Mouse (Mus musculus) C2C12 (cell line): ENCODE results near the gene Stk10.

Experiments used
- CEBPB ChIP-seq: IDR thresholded peaks from one replicate; pipeline ENCODE4 v1.6.1; 2011; ENCODE audit warnings: low read depth, mild to moderate bottlenecking, control low read depth, moderate library complexity
- CTCF ChIP-seq: IDR thresholded peaks from one replicate; pipeline ENCODE4 v1.5.1; 2011; ENCODE audit not compliant: control insufficient read depth, insufficient read depth, insufficient read length
- MAX ChIP-seq: IDR thresholded peaks from one replicate; pipeline ENCODE4 v1.6.1; 2011; ENCODE audit warnings: mild to moderate bottlenecking, control low read depth
- MYOG ChIP-seq: IDR thresholded peaks from one replicate; pipeline ENCODE4 v1.6.1; 2011; ENCODE audit not compliant: control insufficient read depth, insufficient read length; ENCODE audit errors: extremely low read depth
- USF1 ChIP-seq: IDR thresholded peaks from one replicate; pipeline ENCODE4 v1.6.1; 2011; ENCODE audit warnings: low read depth, mild to moderate bottlenecking, control low read depth, moderate library complexity

DNA sequence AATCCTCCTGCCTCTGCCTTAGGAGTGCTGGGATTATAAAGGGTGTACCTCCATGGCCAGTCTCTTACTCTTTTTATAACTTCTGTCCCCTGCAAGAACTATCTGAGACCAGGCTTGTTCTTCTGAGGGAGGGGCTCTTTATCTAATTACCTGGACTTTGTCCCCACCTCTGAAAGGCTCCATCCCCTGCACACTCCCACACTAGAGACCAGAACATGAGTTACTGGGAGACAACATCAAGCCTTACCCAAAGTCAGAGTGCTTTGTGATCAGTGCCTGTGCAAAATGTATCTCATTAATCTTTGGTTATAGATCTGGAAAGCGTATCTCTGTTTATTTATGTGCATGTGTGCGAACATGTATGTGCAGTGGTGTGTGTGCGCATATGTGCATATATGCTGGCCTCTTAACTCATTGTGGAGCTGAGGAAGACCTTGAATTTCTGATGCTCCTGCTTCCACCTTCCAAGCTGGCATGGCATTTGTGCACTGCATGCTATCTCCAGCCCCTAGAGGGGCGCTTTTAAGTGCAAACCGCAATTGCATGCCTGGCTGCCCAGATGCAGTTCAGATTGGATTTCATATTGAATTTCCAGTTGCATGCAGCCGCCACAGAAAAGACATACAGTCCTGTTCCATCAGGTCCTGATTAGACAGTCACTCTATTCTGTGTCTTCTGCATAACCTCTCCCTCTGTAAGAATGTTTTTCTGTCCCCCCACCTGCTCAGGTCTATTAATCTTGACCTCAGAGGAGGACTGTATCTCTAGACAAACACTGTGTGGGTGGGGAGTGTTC is 43.1 kb downstream of the Stk10 start:
- TF ChIP-seq MYOG (no peak), MAX (no peak), CEBPB (no peak), CTCF (no peak), USF1 (no peak)
